Mouse (Mus musculus) limb, embryonic 11.5 days (tissue): ENCODE data around the gene Rnaset2a. TPM values are rescaled to one million over a fixed set of nuclear protein-coding genes. Genes with fewer than 3 reads are reported as not detected.
"Not testable (repeated sequence)": the region's sequence is repeated elsewhere in the genome, so short reads cannot be mapped to it uniquely, and the experiment has no call there.

ENCODE experiments used
- ATAC-seq: fragments of 200-750 bp; cut with Nextera tagmentation; 2 replicates; pipeline ENCODE4 v1.8.0; 2017; ENCODE audit warnings: low read depth; ENCODE audit not compliant: insufficient number of reproducible peaks, low FRiP score, low TSS enrichment
- DNase-seq: peaks from one replicate; pipeline ENCODE4 v3.0.0-alpha.2; 2015; ENCODE audit warnings: low spot score
- H3K27ac ChIP-seq: fragments of 300-500 bp; sonication (generic); replicated peaks from 2 replicates; pipeline ENCODE4 v1.5.1; 2014; ENCODE audit warnings: low read depth, mild to moderate bottlenecking, low read length
- H3K27me3 ChIP-seq: fragments of 300-500 bp; sonication (generic); 2 replicates; pipeline ENCODE4 v1.6.1; 2014; ENCODE audit warnings: mild to moderate bottlenecking, low read length, mixed read lengths; ENCODE audit not compliant: control insufficient read depth, insufficient read depth
- H3K36me3 ChIP-seq: fragments of 300-500 bp; sonication (generic); 2 replicates; pipeline ENCODE4 v1.6.1; 2014; ENCODE audit warnings: mild to moderate bottlenecking, low read length, moderate library complexity, mixed read lengths; ENCODE audit not compliant: control insufficient read depth, insufficient read depth
- H3K4me1 ChIP-seq: fragments of 300-500 bp; sonication (generic); 2 replicates; pipeline ENCODE4 v1.6.1; 2014; ENCODE audit warnings: low read length, mixed read lengths; ENCODE audit not compliant: control insufficient read depth, insufficient read depth
- H3K4me2 ChIP-seq: fragments of 300-500 bp; sonication (generic); 2 replicates; pipeline ENCODE4 v1.6.1; 2014; ENCODE audit warnings: low read depth, mild to moderate bottlenecking, moderate library complexity; ENCODE audit not compliant: severe bottlenecking
- H3K4me3 ChIP-seq: fragments of 300-500 bp; sonication (generic); 2 replicates; pipeline ENCODE4 v1.5.1; 2014; ENCODE audit warnings: low read depth, low read length
- H3K9ac ChIP-seq: fragments of 300-500 bp; sonication (generic); 2 replicates; pipeline ENCODE4 v1.6.1; 2014; ENCODE audit warnings: mild to moderate bottlenecking, low read length
- H3K9me3 ChIP-seq: fragments of 300-500 bp; sonication (generic); 2 replicates; pipeline ENCODE4 v1.6.1; 2016; ENCODE audit warnings: low read length; ENCODE audit not compliant: control insufficient read depth
- WGBS: fragments of 180-500 bp; shearing (Covaris S2); extraction: QIAGEN DNeasy Blood & Tissue Kit; methylation state at CpG from one replicate; pipeline ENCODE4 v1.1.7; 2014; 5-methylcytosine and 5-hydroxymethylcytosine counted together
- polyA plus RNA-seq: library from polyadenylated mRNA; unstranded; fragments of >200 nt; fragmentation: Nextera tagmentation; extraction: Ambion mirVana; gene quantifications from 2 replicates; pipeline ENCODE4 v1.2.1, GENCODE M21; 2014

Rnaset2a gene
- polyA plus RNA-seq, 1 experiment from 2014 or later, result 21.2 TPM

GRCm38 (mm10) chr17:8155982-8156381, 8.1 kb upstream of the Rnaset2a start:
- H3K27ac ChIP-seq, H3K4me1 ChIP-seq, H3K9me3 ChIP-seq, H3K9ac ChIP-seq, H3K27me3 ChIP-seq, H3K4me2 ChIP-seq, ATAC-seq, H3K36me3 ChIP-seq, DNase-seq, H3K4me3 ChIP-seq: not testable (repeated sequence)
- no CpG with 5 or more reads among the region's 8 CpGs for WGBS

GRCm38 (mm10) chr17:8155010-8155409, 7.1 kb upstream of the Rnaset2a start:
- H3K27me3 ChIP-seq, H3K9me3 ChIP-seq, ATAC-seq, H3K9ac ChIP-seq, H3K4me3 ChIP-seq, H3K36me3 ChIP-seq, H3K27ac ChIP-seq, H3K4me2 ChIP-seq, DNase-seq, H3K4me1 ChIP-seq: not testable (repeated sequence)
- 79% methylated on average over 7 of the region's 7 CpGs for WGBS

GRCm38 (mm10) chr17:8146931-8147330, 966 bp downstream of the Rnaset2a start:
- WGBS, result 21% methylated on average over 4 of the region's 5 CpGs

GRCm38 (mm10) chr17:8143802-8144673, 3.9 kb downstream of the Rnaset2a start:
- H3K4me2 ChIP-seq, DNase-seq, H3K4me1 ChIP-seq, H3K9ac ChIP-seq, ATAC-seq, H3K36me3 ChIP-seq, H3K9me3 ChIP-seq, H3K27me3 ChIP-seq, H3K4me3 ChIP-seq, H3K27ac ChIP-seq: not testable (repeated sequence)
- WGBS, result 35% methylated on average over 13 of the region's 14 CpGs

More at GRCm38 (mm10) chr17:8146931-8147330, 966 bp downstream of the Rnaset2a start:
- H3K9ac ChIP-seq, H3K27me3 ChIP-seq, DNase-seq, ATAC-seq, H3K27ac ChIP-seq, H3K36me3 ChIP-seq, H3K9me3 ChIP-seq, H3K4me1 ChIP-seq: not testable (repeated sequence)
- H3K4me3 ChIP-seq, result peak overlapping the region; percentile 42
- peak overlapping the region; percentile 37 for H3K4me2 ChIP-seq

GRCm38 (mm10) chr17:8140210-8140609, 7.7 kb downstream of the Rnaset2a start:
- not testable (repeated sequence) for H3K36me3 ChIP-seq, H3K9me3 ChIP-seq, H3K9ac ChIP-seq, H3K4me1 ChIP-seq, H3K4me3 ChIP-seq, H3K4me2 ChIP-seq, DNase-seq, ATAC-seq, H3K27ac ChIP-seq, H3K27me3 ChIP-seq
- 88% methylated on average over 3 of the region's 3 CpGs for WGBS

- not testable (repeated sequence) for H3K36me3 ChIP-seq, H3K9ac ChIP-seq, H3K9me3 ChIP-seq, DNase-seq, H3K4me2 ChIP-seq, ATAC-seq, H3K27ac ChIP-seq, H3K27me3 ChIP-seq, H3K4me1 ChIP-seq, H3K4me3 ChIP-seq
- 93% methylated on average over 5 of the region's 5 CpGs for WGBS
Observed at GRCm38 (mm10) chr17:8138116-8138515, 9.8 kb downstream of the Rnaset2a start.

GRCm38 (mm10) chr17:8130849-8131248, 17.0 kb downstream of the Rnaset2a start:
- H3K4me1 ChIP-seq, H3K27me3 ChIP-seq, H3K4me2 ChIP-seq, H3K9me3 ChIP-seq, H3K4me3 ChIP-seq, H3K9ac ChIP-seq, H3K27ac ChIP-seq, H3K36me3 ChIP-seq, DNase-seq, ATAC-seq: not testable (repeated sequence)
- WGBS, result no CpG with 5 or more reads among the region's 6 CpGs

- 85% methylated on average over 9 of the region's 9 CpGs for WGBS
- H3K4me2 ChIP-seq, H3K4me1 ChIP-seq, DNase-seq, H3K9me3 ChIP-seq, H3K36me3 ChIP-seq, H3K27me3 ChIP-seq, H3K27ac ChIP-seq, ATAC-seq, H3K4me3 ChIP-seq, H3K9ac ChIP-seq: not testable (repeated sequence)
Observed at GRCm38 (mm10) chr17:8129578-8129977, 18.3 kb downstream of the Rnaset2a start.
